Mouse (Mus musculus) left cerebral cortex, adult 8-10 months (tissue): ENCODE data around the gene Clba1. TPM values are rescaled to one million over a fixed set of nuclear protein-coding genes. Genes with fewer than 3 reads are reported as not detected.
"Not testable (repeated sequence)": the region's sequence is repeated elsewhere in the genome, so short reads cannot be mapped to it uniquely, and the experiment has no call there.

Experiments
- DNase-seq, 2 experiments: peaks; one replicate each; pipeline ENCODE4 v3.0.0; 2022; ENCODE audit warnings: low spot score in 2 of 2
- total RNA-seq, 4 experiments: library from RNA; stranded (reverse); gene quantifications; 2 replicates each; pipeline ENCODE4 v1.2.4; 2022

Gene Clba1
- total RNA-seq, 4 experiments from 2014 or later = 15.1 to 16.5 (median 16.1) TPM

DNA sequence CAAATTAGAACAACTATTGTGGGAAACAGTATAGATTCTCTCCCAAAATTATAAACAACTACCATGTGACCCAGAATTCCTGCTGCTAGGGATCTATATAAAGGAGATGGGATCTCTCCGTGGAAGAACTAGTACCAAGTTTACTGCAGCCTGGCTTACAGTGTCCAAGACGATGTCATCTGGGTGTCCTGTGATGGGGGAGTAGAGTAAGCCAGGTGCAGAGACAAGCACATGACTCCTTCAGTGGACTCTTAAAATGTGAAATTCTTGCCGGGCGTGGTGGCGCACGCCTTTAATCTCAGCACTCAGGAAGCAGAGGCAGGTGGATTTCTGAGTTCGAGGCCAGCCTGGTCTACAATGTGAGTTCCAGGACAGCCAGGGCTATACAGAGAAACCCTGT is 8.1 kb downstream of the Clba1 start:
- DNase-seq = not testable (repeated sequence)

GRCm38 (mm10) chr12:112819057-112819662 is 10.4 kb downstream of the Clba1 start:
- DNase-seq = no peak

DNA sequence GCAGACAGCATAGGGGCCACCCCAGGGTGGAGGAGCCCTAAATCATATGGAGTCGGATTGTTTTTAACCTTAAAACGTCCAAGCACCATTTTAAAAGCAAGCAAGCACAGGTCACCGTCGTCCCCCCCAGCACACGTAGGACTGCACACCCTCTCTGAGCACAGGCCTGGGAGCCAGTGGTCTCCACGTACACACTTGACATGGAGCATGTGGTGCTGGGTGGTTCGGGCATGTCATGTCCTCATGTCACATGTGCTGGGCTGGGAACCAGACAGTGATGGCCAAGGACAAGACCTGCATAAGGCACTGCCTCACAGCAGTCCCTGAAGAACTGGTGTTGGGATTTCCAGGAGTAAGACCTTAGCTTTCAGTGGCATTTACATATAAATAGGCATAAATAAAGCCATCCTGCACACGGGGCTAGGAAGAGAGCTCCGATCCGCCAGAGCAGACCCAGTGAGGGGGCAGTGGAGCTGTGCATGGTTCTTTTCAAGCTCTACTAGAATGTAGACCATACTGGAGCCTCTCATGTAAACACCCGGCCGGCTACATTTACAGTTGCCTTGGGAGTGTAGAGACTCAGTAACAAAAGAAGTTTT is 11.8 kb downstream of the Clba1 start:
- no peak for DNase-seq

GRCm38 (mm10) chr12:112821216-112821615 is 12.5 kb downstream of the Clba1 start:
- no peak for DNase-seq

- DNase-seq = no peak
These were observed 13.2 kb downstream of the Clba1 start for GRCm38 (mm10) chr12:112821974-112822373.

DNA sequence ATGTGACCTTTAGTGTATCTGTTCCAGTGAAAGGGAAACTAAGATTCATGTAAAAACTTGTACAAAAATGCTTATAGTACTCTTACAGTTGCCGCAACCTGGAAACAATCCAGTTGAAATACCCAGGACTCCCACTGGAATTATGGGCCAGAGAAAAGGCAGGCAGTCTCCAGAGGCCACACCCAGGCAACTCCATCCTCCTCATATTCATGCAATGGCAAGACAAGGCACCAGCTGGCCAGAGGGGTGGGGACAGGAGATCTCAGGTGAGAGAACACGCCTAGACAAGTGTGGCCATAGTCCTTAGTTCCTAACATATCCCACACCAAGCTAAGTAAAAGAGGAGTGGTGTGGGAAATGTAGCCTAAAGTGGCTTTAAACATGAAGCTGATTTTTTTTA is 13.9 kb downstream of the Clba1 start:
- DNase-seq = no peak

DNA sequence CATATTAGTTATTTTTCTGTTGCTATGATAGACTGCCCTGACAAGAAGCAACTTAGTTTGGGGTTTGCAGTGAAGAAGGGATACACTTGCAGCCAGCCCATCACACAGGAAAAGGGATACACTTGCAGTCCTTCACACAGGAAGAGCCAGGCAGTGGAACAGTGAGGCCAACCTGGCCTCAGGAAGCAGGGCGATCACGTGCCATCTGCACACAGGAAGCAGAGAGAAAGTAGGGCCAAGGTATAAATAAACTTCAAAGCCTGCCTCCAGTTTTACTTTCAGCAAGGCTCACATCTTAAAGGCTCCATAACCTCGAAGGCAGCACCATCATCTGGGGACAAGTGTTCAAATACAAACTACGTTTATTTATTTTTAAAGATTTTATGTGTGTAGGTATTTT is 14.5 kb downstream of the Clba1 start:
- DNase-seq = no peak

- no peak for DNase-seq
These were observed 17.2 kb downstream of the Clba1 start for GRCm38 (mm10) chr12:112825901-112826300.

DNA sequence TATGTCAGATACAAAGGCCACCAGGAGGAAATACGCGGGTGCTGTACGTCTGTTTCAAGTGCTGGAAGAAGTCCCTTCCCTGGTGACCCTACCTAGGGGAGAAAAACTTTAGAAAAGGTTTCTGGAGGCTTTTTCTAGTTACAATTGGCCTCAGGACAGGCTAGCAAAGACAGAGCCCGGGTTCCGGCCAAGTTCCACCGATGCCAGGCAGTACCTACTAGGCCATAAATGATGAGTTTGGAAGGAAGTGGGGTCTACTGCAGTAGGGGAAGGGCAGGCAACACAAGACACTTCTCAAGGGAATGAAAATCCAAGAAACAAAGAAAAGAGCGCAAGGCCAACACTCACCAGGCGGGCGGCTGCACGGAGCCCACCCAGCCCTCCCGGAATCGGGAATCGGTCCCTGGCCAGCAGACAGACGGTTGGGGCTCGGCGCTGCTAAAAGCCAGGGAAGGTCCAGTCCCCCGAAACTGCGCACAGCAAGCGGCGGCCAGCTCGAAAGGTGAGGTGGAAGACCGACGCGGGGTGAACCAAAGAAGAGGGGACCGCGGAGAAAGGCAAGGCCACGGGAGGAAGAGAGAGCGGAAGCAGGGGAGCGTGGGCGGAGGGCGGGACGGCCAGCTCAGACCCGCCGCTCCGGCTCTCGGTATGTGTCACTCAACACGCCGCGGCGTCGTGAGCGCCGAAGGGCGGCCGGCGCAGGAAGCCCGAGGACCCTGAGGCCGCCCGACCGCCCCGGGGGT is 19.9 kb downstream of the Clba1 start:
- peak in 1 of 2 experiments; percentile 75 for DNase-seq

- peak; percentile 90 to 96 for DNase-seq
These were observed 20.6 kb downstream of the Clba1 start, which contains the start of gene Cdca4 for GRCm38 (mm10) chr12:112829244-112829864. Cdca4 (minus strand) TSS chr12:112829423.

DNA sequence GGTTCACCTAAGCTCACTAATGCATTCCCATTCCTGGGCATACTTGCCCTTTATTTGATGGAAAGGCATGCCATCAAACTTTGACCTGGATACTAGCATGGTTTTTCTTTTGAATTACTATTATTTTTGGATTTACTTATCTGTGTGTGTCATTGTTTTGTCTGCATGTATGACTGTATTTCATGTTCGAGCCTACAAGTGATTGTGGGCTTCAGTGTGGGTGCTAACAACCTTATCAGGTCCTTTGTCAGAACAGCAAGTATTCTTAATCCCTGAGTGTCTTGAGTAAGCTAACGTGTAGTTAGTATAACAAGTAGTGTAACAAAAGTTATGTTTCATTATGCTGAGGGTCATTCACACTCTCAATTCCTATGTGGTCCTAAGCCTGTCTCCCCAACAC is 21.4 kb downstream of the Clba1 start:
- DNase-seq = no peak

- DNase-seq = no peak
These were observed 21.8 kb downstream of the Clba1 start for GRCm38 (mm10) chr12:112830570-112830969.

- DNase-seq = no peak
These were observed 23.7 kb downstream of the Clba1 start for GRCm38 (mm10) chr12:112832411-112832810.

DNA sequence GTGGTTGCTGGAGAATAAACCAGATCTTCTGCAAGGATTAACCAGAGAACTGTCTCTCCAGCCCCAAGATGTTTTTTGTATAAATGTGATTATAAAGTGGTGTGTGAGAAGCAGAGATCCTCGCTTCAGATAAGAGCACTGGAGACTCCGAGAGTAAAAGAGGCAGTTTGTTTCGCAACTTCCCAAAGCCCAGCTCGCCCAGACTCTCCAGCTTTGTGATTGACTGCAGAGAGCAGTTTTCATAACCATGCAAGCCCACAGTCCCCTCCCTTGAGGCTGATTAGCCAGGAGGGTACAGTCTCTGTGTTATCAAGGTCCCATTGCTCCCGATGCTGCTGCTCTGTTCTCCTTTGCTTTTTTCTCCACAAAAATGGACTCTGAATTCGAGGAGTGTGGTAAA is 24.8 kb downstream of the Clba1 start:
- no peak for DNase-seq

GRCm38 (mm10) chr12:112835046-112835445 is 26.3 kb downstream of the Clba1 start:
- no peak for DNase-seq

- DNase-seq = no peak
These were observed 31.7 kb downstream of the Clba1 start for GRCm38 (mm10) chr12:112840209-112841086.

DNA sequence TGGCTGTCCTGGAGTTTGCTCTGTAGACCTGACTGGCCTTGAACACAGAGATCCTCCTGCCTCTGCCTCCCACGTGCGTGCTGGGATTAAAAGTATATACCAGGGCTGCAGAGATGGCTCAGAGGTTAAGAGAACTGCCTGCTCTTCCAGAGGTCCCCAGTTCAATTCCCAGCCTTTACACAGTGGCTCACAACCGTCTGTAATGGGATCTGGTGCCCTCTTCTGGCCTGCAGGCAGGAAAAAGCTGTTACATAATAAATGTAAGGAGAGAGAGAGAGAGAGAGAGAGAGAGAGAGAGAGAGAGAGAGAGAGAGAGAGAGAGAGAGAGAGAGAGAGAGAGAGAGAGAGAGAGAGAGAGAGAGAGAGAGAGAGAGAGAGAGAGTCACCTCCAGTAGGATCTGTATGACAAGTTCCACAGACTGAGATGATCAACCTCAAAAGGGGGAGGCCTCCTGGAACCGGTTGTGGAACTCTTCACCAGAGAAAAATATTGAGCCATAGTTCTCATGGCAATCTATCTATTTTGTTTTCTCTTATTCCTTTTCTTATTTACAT is 32.7 kb downstream of the Clba1 start:
- not testable (repeated sequence) for DNase-seq

DNA sequence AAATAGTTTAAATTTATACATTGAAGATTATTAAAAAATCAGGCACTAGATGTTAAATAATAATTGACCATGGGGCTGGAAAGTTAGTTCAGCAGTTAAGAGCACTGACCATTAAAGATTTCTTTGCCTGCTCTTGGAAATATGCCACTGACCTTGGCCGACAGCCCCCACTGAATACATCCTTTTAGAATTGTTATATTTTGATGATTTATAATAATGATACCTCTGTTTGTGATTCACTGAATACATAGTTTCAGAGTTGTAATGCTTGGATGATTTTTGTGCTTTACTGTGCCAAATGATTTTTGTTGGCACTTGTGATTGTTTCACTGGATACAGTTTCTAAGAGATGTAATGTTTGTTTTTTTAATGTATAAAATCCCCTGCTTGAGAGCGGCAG is 33.4 kb downstream of the Clba1 start:
- not testable (repeated sequence) for DNase-seq

- DNase-seq = peak; percentile 64 to 73
These were observed 35.1 kb downstream of the Clba1 start for GRCm38 (mm10) chr12:112843803-112844202.

DNA sequence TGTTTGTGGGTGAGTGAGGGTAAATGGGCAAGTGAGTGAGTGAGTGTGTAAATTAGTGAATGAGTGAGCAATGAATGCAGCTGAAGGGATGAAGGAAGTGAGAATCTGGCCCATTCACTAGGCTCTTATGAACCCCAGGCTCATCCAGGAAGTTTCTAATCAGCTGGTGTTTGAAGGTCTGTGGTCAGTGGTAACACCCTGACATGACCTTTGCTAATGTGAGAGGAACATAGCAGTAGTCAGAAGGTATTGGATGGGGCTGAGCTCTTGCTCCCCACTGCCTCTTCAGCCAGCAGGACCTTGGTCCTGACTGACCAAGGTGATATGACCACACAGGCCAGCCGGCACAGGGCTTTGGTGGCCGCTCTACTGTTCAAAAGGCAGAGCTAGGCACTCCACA is 39.1 kb downstream of the Clba1 start:
- no peak for DNase-seq
